Comparison of ENCODE assay signal across 1 mouse cellular context in the genomic region with DNA sequence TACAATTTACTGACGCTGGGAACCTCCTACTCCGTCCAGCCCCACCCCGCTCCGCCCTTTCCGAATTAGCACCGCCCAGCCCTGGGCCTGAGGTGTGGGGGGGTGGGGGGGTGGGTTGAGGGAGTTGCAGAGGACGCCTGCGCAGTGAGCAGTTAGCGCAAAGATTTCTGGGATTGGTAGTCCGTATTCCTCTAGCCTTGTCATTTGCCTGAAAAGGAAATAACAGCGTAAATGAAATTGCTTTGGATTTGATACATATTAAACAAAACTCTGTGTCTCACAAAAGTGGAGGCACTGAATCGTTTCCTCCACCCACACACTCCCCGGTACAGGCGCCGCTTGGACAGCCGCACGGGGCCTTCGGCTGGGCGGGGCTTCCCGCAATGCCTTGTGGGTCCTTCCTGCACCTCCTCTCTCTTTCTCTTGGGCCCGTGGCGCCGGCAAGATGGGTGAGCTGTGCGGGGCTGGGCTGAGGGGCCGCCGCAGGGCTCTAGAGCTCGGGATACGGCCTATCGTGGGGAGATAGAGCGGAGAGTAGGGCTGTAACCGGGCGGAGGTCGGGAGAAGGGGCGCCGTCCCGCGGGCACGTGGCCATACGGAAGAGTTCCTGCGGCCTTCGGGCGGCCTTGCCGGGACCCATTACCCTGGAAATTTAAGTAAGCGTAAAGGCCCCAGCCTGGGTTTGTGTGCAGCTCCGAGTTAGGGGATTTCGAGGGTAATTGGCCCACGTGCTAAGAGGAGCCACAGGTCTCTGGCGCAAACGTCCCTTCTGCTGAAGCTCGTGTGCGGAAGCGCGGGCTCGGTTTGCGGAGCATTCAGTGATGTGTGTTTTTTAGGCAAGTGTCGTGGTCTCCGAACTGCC.
TF ChIP-seq lines count a peak whose summit lies in the region.

Rps23 (plus strand) TSS at position 208 of the 862 bp plus-strand sequence.

TF ChIP-seq in CH12.LX, 34 proteins besides CTCF, POLR2A, EP300 and RAD21 (continued from another document):
- TF ChIP-seq BHLHE40 (IDR thresholded peaks at IDR 0.05; ENCODE audit: low read depth, low read length) (peak; percentile 23; the same call in 1 of the 2 replicates), CHD1 (IDR thresholded peaks at IDR 0.05; ENCODE audit: low read depth, low read length) (no peak), UBTF (IDR thresholded peaks at IDR 0.05; ENCODE audit: low read depth, low read length) (no peak), MAX (IDR thresholded peaks at IDR 0.05; ENCODE audit: low read length) (peak; percentile 100), SMC3 (IDR thresholded peaks at IDR 0.05; ENCODE audit: low read depth, low read length) (no peak), CHD2 (IDR thresholded peaks at IDR 0.05; ENCODE audit: low read length) (0 out of 2 replicates have a peak, but pooled peaks have one; percentile 38), IRF4 (IDR thresholded peaks at IDR 0.05; ENCODE audit: low read depth, low read length) (peak; percentile 49), KAT2A (IDR thresholded peaks at IDR 0.05; ENCODE audit: insufficient replicate concordance, low read length) (peak; percentile 96), TCF12 (IDR thresholded peaks at IDR 0.05; ENCODE audit: low read depth, low read length) (peak; percentile 95), GABPA (IDR thresholded peaks at IDR 0.05; ENCODE audit: insufficient replicate concordance, low read depth, low read length) (peak; percentile 42; the same call in 1 of the 2 replicates), ETS1 (conservative IDR thresholded peaks at IDR 0.05; ENCODE audit: low read depth, low read length) (no peak), ELF1 (IDR thresholded peaks at IDR 0.05; ENCODE audit: low read depth, low read length) (peak; percentile 83), HCFC1 (IDR thresholded peaks at IDR 0.05; ENCODE audit: low read depth, low read length) (peak; percentile 91), ZMIZ1 (IDR thresholded peaks at IDR 0.05; ENCODE audit: low read depth, low read length) (peak; percentile 94), E2F4 (IDR thresholded peaks at IDR 0.05; ENCODE audit: insufficient replicate concordance, low read depth, low read length) (no peak), NELFE (IDR thresholded peaks at IDR 0.05; ENCODE audit: low read depth, low read length) (peak; percentile 95), ZC3H11A (IDR thresholded peaks at IDR 0.05; ENCODE audit: low read depth, low read length) (no peak), USF1 (IDR thresholded peaks at IDR 0.05; ENCODE audit: low read depth, low read length) (no peak), JUN (IDR thresholded peaks at IDR 0.05; ENCODE audit: insufficient read depth, low read depth, low read length) (peak; percentile 3; the same call in 1 of the 2 replicates), PAX5 (IDR thresholded peaks at IDR 0.05; ENCODE audit: low read length) (no peak), MXI1 (IDR thresholded peaks at IDR 0.05; ENCODE audit: low read depth, low read length) (peak; percentile 90), MAFK (IDR thresholded peaks at IDR 0.05; ENCODE audit: insufficient replicate concordance, low read length) (no peak), ZKSCAN1 (IDR thresholded peaks at IDR 0.05; ENCODE audit: borderline replicate concordance, low read depth, low read length) (no peak)
